Mouse (Mus musculus) thymus, postnatal 4 days (tissue): Measurements from ENCODE around the gene Scgb1a1.

ENCODE experiments used
- DNase-seq: peaks from one replicate; pipeline ENCODE4 v3.0.0; 2021

Gene Scgb1a1

DNA sequence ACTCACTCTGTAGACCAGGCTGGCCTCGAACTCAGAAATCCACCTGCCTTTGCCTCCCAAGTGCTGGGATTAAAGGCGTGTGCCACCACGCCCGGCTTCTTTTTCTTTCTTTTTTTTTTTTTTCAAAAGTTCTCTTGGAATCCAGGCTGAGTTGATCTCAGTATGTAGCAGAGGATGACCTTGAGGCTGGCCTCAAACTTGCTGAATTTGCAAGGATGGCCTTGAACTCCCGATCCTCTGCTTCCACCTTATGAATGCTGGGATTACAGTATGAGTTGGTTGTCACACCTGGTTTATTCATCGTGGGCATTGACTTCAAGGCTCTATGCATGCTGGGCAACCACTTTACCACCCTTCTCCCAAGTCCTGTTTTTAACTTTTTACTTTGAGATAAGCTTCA is 47.1 kb downstream of the Scgb1a1 start:
- DNase-seq, result no peak

DNA sequence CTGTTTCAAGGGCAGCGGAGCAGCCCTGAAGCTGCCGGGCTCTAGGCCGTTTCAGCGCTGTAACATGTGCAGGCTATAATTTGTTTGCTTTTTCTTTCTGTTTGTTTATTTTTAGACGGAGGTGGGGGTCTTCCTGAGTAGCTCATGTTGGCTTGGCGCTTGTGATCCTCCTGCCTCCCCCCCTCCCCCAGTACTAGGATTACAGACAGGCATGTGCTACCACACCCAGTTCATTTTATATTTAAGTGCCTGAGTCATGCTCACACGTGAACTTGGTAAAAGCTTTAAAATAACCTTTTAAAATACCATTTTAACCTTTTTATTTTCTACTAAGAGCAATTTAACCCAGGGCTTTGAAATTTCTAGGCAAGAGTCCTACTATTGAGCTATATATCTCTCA is 47.8 kb downstream of the Scgb1a1 start:
- DNase-seq, result no peak

DNA sequence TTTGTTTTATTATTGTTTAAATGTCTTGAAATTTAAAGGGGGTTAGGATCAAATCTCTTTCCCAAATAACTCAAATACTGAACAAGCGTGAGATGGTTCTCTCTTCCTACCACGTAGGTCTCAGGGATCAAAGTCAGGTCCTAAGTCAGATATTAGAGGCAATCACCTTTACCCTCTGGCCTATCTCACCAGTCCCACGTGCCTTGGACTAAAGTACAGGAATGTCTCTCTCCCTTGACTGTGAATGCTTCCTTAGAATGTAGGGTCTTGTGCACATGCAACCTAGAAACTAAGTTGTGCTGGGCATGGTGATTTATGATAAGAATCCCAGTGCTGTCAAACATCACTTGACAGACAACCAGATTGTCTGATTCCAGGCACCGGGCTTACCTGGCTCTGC is 48.5 kb downstream of the Scgb1a1 start:
- no peak for DNase-seq

DNA sequence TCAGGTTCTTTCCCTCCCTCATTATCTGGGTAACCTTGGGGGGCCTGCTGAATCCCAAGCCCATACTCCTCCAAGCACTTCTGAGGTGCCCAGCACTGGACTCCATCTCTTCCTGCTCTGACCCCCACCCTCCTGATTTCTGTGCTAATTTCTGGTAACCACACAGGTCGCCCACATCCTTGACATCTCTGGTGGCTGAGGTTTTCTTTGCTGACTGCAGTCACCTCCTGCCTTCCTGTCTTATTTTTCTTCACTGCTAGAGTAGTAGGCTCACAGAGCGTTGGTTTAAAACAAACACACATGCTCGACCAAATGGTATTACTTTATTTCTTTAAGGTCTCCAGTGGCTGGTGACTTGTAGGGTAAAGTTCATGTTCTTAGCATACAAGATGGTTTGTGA is 49.6 kb downstream of the Scgb1a1 start:
- DNase-seq, result peak; percentile 43

DNA sequence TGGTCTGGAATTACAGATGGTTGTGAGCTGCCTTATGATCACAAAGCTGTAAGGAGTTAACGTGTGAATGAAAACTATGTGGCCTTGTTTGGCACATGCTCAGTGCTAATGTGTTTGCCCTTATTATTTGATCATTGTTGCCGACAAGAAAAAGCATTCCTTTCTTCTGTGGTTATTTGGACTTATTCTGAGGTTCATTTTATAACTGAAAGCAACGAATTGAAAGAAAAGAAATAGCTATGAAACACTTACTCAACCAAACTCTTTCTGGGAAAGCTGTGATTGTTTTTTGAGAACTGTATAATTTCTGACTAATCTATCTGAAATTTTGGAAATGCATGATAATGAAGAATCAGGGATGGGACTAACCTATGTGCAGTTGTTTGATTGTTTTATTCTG is 52.7 kb downstream of the Scgb1a1 start:
- no peak for DNase-seq

- DNase-seq, result no peak
These were observed 53.3 kb downstream of the Scgb1a1 start for GRCm38 (mm10) chr19:9034480-9034879.
